Mouse (Mus musculus): ENCODE data around the gene Hectd1.

DNA sequence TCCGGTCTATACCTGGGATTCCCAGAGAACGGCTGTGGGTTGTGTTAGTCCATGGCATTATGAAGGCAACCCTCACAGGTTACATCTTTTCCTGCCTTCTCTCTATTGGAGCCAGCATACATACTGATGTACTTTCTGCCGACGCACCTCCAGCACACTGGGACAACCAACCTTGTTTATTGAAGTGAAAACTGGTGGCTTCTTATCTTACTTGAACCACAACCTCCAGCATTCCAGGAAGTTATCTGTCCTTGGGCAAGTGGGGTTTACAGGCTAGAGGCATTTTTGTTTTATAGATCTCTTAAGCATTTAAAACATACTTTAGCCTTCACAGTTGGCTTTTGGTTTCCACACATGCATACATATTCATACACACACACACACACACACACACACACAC lies 22.3 kb upstream of the Hectd1 start:
- TF ChIP-seq POLR2A (IDR thresholded peaks at IDR 0.05; ENCODE audit: low read depth, low read length) (no peak), CTCF (IDR thresholded peaks at IDR 0.05; ENCODE audit: borderline replicate concordance, insufficient read depth, low read length) (no peak)
